Comparison of ENCODE assay signal across 8 mouse cellular contexts in genomic region chr9:96478071-96478888, GRCm38 (mm10). TPM values are rescaled to one million over a fixed set of nuclear protein-coding genes. Genes with fewer than 3 reads are reported as not detected.
A peak's percentile ranks its signal among the peaks of the same experiment; 100 is the strongest.
DNase-seq lines count a peak whose midpoint lies in the region; ATAC-seq and TF ChIP-seq lines count a peak whose summit lies in the region.

Rnf7 (minus strand) TSS chr9:96478675.

- peak within 1 kb of the TSS; percentile 95 for H3K4me3 ChIP-seq in ES-Bruce4 (ENCODE audit: low read depth, low read length)
- peak within 1 kb of the TSS; percentile 82 for H3K4me3 ChIP-seq in forebrain, embryonic 13.5 days
- H3K4me3 ChIP-seq in liver, postnatal 0 days (ENCODE audit: low read depth, low read length): peak within 1 kb of the TSS; percentile 88
- peak within 1 kb of the TSS; percentile 50 for H3K4me3 ChIP-seq in neural tube, embryonic 14.5 days (ENCODE audit: low read depth, low read length)

- H3K36me3 ChIP-seq in ES-Bruce4 (ENCODE audit: control insufficient read depth, insufficient read depth, low read length, poor library complexity, severe bottlenecking): peaks cover 6% of the 10 kb centered on the region
- H3K36me3 ChIP-seq in forebrain, embryonic 13.5 days (ENCODE audit: poor library complexity, severe bottlenecking): peaks cover 19% of the 10 kb centered on the region; the same call in 1 of the 2 replicates
- H3K36me3 ChIP-seq in liver, postnatal 0 days (replicated peaks; ENCODE audit: insufficient read depth, low read length): no peaks in the 10 kb centered on the region
- H3K36me3 ChIP-seq in neural tube, embryonic 14.5 days (ENCODE audit: control insufficient read depth, insufficient read depth, low read length): no peaks in the 10 kb centered on the region

- DNase-seq in heart, postnatal 10 days: peak; percentile 99 to 100
- peak; percentile 78 for DNase-seq in large intestine, adult 2 months (ENCODE audit: low read depth, low spot score)
- DNase-seq in liver, postnatal 0 days: peak; percentile 99
- DNase-seq in testis, postnatal 10 days (ENCODE audit: low spot score): peak; percentile 100

- H3K27ac ChIP-seq in ES-Bruce4 (ENCODE audit: insufficient read depth, low read length): peak within 1 kb of the TSS; percentile 29; the same call in 1 of the 2 replicates
- H3K27ac ChIP-seq in forebrain, embryonic 13.5 days: peak within 1 kb of the TSS; percentile 79
- H3K27ac ChIP-seq in liver, postnatal 0 days (ENCODE audit: low read depth): peak within 1 kb of the TSS; percentile 74
- H3K27ac ChIP-seq in neural tube, embryonic 14.5 days (ENCODE audit: low read depth, low read length): peak within 1 kb of the TSS; percentile 82

- H3K27me3 ChIP-seq in ES-Bruce4 (ENCODE audit: control insufficient read depth, insufficient read depth, low read length, poor library complexity, severe bottlenecking): no peaks in the 10 kb centered on the region
- peaks cover 3% of the 10 kb centered on the region; the same call in 1 of the 2 replicates for H3K27me3 ChIP-seq in forebrain, embryonic 13.5 days
- H3K27me3 ChIP-seq in liver, postnatal 0 days (ENCODE audit: insufficient read depth, low read length): no peaks in the 10 kb centered on the region
- H3K27me3 ChIP-seq in neural tube, embryonic 14.5 days (ENCODE audit: control insufficient read depth, insufficient read depth, low read length): no peaks in the 10 kb centered on the region

- intact Hi-C loops in heart, postnatal 10 days (cut with DNase I): loop anchor here (2.0 kb wide), 1 partner anchor 39 kb away; no protein-coding TSS in a partner anchor

- TF ChIP-seq POLR2A in ES-Bruce4 (IDR thresholded peaks at IDR 0.05; ENCODE audit: insufficient read depth, low read length): peak; percentile 75

- H3K4me2 ChIP-seq in forebrain, embryonic 13.5 days: peak within 1 kb of the TSS; percentile 83
- H3K4me2 ChIP-seq in liver, postnatal 0 days (ENCODE audit: low read depth, low read length): peak within 1 kb of the TSS; percentile 78
- H3K4me2 ChIP-seq in neural tube, embryonic 14.5 days (ENCODE audit: low read depth, low read length): peak within 1 kb of the TSS; percentile 53

- no peaks in the 10 kb centered on the region for H3K4me1 ChIP-seq in ES-Bruce4 (ENCODE audit: control insufficient read depth, insufficient read depth, low read length)
- peaks cover 24% of the 10 kb centered on the region for H3K4me1 ChIP-seq in forebrain, embryonic 13.5 days
- H3K4me1 ChIP-seq in liver, postnatal 0 days (ENCODE audit: insufficient read depth): peaks cover 12% of the 10 kb centered on the region
- peaks cover 6% of the 10 kb centered on the region; the same call in 1 of the 2 replicates for H3K4me1 ChIP-seq in neural tube, embryonic 14.5 days (ENCODE audit: control insufficient read depth, insufficient read depth, low read length)

- no peaks in the 10 kb centered on the region for H3K9me3 ChIP-seq in ES-Bruce4 (replicated peaks; ENCODE audit: control insufficient read depth, insufficient read depth, low read length, poor library complexity, severe bottlenecking)
- no peaks in the 10 kb centered on the region for H3K9me3 ChIP-seq in forebrain, embryonic 13.5 days (replicated peaks)
- H3K9me3 ChIP-seq in liver, postnatal 0 days (ENCODE audit: low read length): no peaks in the 10 kb centered on the region
- no peaks in the 10 kb centered on the region for H3K9me3 ChIP-seq in neural tube, embryonic 14.5 days (ENCODE audit: control insufficient read depth, low read length)

- TF ChIP-seq EP300 in ES-Bruce4 (IDR thresholded peaks at IDR 0.05; ENCODE audit: insufficient read depth, low read depth, low read length): no peak
- TF ChIP-seq EP300 in liver, postnatal 0 days (IDR thresholded peaks at IDR 0.05; ENCODE audit: low read depth): no peak

- under 1% methylated on average over 73 of the region's 74 CpGs for WGBS in forebrain, embryonic 13.5 days
- WGBS in large intestine, adult 2 months: under 1% methylated on average over 74 of the region's 74 CpGs
- WGBS in liver, postnatal 0 days (ENCODE audit: insufficient replicate concordance): under 1% methylated on average over 74 of the region's 74 CpGs
- WGBS in neural tube, embryonic 14.5 days: under 1% methylated on average over 71 of the region's 74 CpGs

- TF ChIP-seq CTCF in ES-Bruce4 (IDR thresholded peaks at IDR 0.05; ENCODE audit: low read depth, low read length): no peak
- TF ChIP-seq CTCF in liver, postnatal 0 days (IDR thresholded peaks at IDR 0.05; ENCODE audit: low read depth): no peak

- peak within 1 kb of the TSS; percentile 79 for H3K9ac ChIP-seq in ES-Bruce4 (ENCODE audit: low read depth, poor library complexity, severe bottlenecking)
- peak within 1 kb of the TSS; percentile 87 for H3K9ac ChIP-seq in forebrain, embryonic 13.5 days
- H3K9ac ChIP-seq in liver, postnatal 0 days (replicated peaks): peak within 1 kb of the TSS; percentile 82
- peak within 1 kb of the TSS; percentile 73 for H3K9ac ChIP-seq in neural tube, embryonic 14.5 days (replicated peaks; ENCODE audit: low read depth, low read length)

- peak; percentile 97 for ATAC-seq in cerebellum, adult (ENCODE audit: insufficient number of reproducible peaks, low FRiP score, low TSS enrichment)
- peak; percentile 99 for ATAC-seq in forebrain, embryonic 13.5 days
- ATAC-seq in liver, postnatal 0 days: peak; percentile 100
- ATAC-seq in neural tube, embryonic 14.5 days (ENCODE audit: low read depth): peak; percentile 98

RNA-seq across cellular contexts. Expression of gene Rnf7, which starts in this region (rescaled TPM):
- 108 and 115 TPM in 2 replicates for polyA plus RNA-seq in ES-Bruce4 (2011; ENCODE audit: insufficient read depth, insufficient read length, low read depth, missing spikeins)
- 235 and 239 TPM in 2 replicates for polyA plus RNA-seq in forebrain, embryonic 13.5 days (2015; fragmentation: Nextera tagmentation; extraction: Ambion mirVana)
- 10 to 100 TPM; 80.4 to 85.9 TPM for total RNA-seq in heart, postnatal 10 days (2021)
- polyA plus RNA-seq in large intestine, adult 2 months (2012; rRNA removed): 113 and 149 TPM in 2 replicates
- polyA plus RNA-seq in liver, postnatal 0 days (2015; fragmentation: Nextera tagmentation; extraction: Ambion mirVana): 58.6 and 62.4 TPM in 2 replicates
- 241 and 279 TPM in 2 replicates for polyA plus RNA-seq in neural tube, embryonic 14.5 days (2014; fragmentation: Nextera tagmentation; extraction: Ambion mirVana)

Comparison
In these comparisons a context has a peak if more than half of its experiments do, and no peak if none do; other contexts are left out.
1. Peak in every context shown above with its lines: DNase-seq, ATAC-seq, H3K4me3 ChIP-seq and H3K27ac ChIP-seq.
2. H3K27ac ChIP-seq: peak in every context shown above with its lines; median percentile 82 in neural tube, embryonic 14.5 days; 79 in forebrain, embryonic 13.5 days; 74 in liver, postnatal 0 days; 29 in ES-Bruce4.